Mouse (Mus musculus): ENCODE results near the gene Elfn2. TPM values are rescaled to one million over a fixed set of nuclear protein-coding genes. Genes with fewer than 3 reads are reported as not detected.

Elfn2 gene
- total RNA-seq, 2 experiments from 2014 or later: 202 to 204 TPM

DNA sequence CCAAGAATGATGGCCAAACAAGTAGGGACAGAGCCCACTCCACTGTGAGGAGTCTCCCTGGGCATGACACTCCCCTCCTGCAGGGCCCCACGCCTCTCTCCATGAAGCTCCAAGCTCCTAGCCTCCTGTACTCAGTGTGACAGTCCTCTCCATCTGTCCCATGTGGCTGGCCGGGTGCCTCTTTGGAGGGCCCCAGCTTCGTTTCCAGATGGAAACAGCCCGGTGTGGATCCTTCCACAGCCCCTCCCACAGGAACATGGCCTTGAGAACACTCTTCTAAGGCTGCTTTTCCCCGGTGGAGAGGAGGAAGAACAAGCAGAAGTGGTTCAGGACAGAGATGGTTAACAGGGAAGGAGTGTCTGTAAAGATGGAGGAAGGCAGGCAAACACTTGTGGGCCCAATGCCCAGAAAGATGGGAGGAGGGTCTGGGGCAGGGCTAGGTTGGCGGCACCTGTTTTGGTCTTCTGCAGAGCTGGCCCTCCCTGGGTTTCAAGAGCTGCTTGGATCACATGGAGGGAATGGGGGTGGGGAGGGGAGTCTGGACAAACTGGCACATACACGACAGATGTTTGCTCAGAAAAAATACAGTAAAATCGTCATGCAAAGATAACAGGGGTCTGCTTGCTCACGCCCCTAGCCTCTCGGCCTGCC is 49.2 kb downstream of the Elfn2 start:
- no peak for TF ChIP-seq CTCF (conservative IDR thresholded peaks at IDR 0.05)
- no peak for DNase-seq (ENCODE audit: low spot score in 2 of 2)
- Histone ChIP-seq H3K4me3 (no peak overlapping the region), H3K27ac (peak overlapping the region; percentile 57; the same call in 1 of the 2 replicates)

DNA sequence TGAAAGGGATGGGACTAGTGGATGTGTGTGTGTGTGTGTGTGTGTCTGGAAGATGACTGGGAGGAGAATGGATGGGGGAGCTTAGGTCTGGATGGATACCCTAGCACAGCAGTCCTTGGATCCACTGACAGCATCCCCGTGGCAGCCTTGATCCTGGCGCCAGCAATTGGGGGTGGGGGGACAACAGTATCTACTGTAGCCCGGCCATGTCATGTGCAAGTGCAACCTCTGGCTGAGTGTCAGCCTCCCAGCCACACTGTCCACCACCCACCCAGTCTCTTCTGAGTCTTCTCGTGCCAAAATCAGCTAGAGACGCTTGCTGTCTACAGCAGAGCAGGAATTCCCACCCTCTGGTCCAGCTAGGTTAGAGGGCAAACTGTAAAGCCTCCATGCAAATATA is 54.3 kb downstream of the Elfn2 start:
- TF ChIP-seq CTCF (conservative IDR thresholded peaks at IDR 0.05): no peak
- H3K4me3 ChIP-seq: no peak overlapping the region
- H3K27ac ChIP-seq: no peak overlapping the region
- DNase-seq (ENCODE audit: low spot score in 2 of 2): no peak

DNA sequence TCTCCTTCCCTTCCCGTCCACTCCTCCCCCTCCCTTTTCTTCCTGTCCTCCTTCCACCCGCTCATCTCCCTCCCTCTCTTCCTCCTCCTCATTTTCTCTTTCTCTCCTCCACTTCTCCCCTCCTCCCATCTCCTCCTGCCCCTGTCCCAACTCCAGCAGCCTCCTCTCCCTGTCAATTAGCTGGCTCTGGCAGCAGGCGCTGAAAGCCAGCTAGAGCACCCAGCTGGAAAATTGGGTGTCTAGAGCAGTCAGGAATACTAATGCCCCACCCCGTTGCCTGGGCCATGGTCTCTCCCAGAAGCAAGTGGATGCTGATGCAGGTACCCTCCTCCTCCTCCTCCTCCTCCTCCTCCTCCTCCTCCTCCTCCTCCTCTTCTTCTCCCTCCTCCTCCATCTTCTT is 67.4 kb downstream of the Elfn2 start:
- no peak for DNase-seq (ENCODE audit: low spot score in 2 of 2)
- no peak for TF ChIP-seq CTCF (conservative IDR thresholded peaks at IDR 0.05)
- Histone ChIP-seq H3K4me3 (no peak overlapping the region), H3K27ac (no peak overlapping the region)

DNA sequence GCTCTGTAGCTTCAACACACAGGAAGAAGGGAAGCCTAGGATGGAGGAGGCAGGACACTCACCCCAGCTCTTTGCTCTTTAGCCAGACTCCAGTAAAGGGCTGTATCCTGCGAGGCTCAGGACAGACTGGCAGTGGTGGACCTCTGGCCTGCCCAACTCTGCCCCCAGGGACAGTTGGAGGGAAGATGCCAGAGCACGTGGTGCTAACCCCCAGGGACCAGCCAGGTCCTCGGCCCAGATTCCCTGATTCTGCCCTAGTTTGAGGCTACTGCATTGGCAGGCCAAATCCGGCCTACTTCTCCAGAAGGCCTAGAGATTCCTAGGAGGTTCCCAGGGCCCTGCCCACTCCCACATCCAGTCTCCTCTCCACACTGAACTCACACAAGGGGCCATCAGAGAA is 70.8 kb downstream of the Elfn2 start:
- no peak for DNase-seq (ENCODE audit: low spot score in 2 of 2)
- H3K27ac ChIP-seq: no peak overlapping the region
- TF ChIP-seq CTCF (conservative IDR thresholded peaks at IDR 0.05): no peak
- no peak overlapping the region for H3K4me3 ChIP-seq

DNA sequence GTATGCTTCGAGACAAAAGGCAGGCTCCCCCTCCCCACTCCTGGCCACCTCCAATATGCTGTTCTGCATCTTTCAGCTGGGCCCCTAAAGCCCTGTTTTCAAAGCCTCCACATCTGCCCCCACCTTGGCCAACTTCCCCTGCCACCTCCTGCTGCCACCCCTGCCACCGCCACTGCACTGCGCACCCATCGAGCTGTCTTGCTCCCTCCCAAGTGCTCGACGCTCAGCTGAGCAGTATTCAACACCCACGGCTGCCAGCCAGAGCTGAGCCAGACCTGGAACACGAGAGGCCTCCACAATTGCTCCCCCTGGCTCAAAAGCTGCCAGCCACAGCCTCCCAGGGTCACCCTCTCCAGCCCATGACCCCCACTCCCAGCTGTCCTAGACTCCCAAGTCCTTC is 74.0 kb downstream of the Elfn2 start:
- TF ChIP-seq CTCF (conservative IDR thresholded peaks at IDR 0.05): no peak
- no peak overlapping the region for H3K4me3 ChIP-seq
- no peak overlapping the region for H3K27ac ChIP-seq
- DNase-seq (ENCODE audit: low spot score in 2 of 2): no peak

DNA sequence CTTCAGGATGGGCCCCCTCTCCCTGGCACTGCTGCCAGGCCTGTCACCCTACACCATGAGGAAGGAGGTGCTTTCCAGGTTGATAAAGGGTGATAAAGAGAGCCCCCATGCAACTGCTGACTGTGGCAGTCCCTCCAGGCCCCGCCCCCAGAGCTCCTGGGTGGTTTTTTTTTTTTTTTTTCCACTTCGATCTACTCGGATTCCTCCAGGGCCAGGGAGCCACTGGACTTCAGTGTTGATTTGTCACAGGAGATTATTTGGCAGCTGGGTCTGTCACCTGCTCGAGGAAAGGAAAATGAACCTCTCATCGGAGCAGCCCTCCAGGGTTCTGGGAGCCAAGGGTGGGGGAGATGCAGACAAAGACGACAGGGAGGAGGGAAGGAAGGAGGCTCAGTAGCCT is 74.9 kb downstream of the Elfn2 start:
- H3K27ac ChIP-seq: no peak overlapping the region
- H3K4me3 ChIP-seq: no peak overlapping the region
- no peak for TF ChIP-seq CTCF (conservative IDR thresholded peaks at IDR 0.05)
- no peak for DNase-seq (ENCODE audit: low spot score in 2 of 2)

DNA sequence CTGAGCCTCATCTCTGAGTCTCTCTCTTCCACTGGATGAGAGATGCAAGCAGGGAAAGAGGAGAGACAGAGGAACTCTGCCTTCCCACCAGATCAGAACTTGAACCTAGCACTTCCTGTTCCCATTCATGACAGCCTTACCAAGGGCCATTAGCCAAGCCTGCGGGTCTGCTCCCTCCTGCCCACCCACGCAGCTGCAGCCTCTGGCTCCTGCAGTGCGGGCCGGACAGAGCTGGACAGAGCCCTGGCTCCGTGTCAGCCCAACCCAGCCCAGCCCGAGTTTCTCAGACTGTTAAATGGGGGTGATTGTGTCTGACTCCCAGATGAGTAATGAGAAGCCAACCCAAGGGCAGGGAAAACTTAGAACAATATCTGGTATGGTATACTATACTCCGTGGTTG is 83.3 kb downstream of the Elfn2 start:
- Histone ChIP-seq H3K4me3 (no peak overlapping the region), H3K27ac (peak overlapping the region; percentile 70)
- DNase-seq (ENCODE audit: low spot score in 2 of 2): peak in 1 of 2 experiments; percentile 36
- no peak for TF ChIP-seq CTCF (conservative IDR thresholded peaks at IDR 0.05)

DNA sequence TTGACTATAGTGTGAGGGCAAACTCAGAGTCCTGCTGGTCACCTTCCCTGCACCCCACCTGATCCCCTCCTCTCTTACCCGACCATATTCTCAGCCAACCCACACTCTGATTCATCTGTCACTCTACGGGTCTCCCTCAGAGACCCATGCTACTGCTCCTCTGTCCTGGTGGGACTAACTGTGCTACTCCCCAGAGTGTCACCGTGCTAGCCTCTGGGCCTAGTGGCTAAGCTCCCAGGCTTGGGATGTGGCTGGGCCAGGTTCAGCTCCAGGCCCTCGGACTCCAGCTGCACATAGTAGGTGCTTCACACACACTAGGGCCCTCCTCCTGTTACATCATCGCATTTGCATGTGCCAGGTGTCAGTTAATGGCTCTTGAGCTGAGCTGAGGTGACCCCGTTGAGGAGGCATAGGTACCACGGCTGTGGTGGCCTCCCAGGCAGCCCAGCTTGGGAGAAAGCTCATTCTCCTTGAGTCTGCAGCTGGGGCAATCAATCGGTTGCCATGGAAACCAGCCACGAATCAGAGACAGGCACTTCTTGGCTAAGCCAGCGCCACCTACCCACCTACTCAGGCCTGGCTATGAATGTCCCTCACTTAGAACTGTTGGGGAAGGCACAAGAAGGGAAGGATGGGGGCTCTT is 84.4 kb downstream of the Elfn2 start:
- Histone ChIP-seq H3K4me3 (no peak overlapping the region), H3K27ac (peak overlapping the region; percentile 70; the same call in 1 of the 2 replicates)
- peak; percentile 55 to 80 for DNase-seq (ENCODE audit: low spot score in 2 of 2)
- TF ChIP-seq CTCF (conservative IDR thresholded peaks at IDR 0.05): no peak

DNA sequence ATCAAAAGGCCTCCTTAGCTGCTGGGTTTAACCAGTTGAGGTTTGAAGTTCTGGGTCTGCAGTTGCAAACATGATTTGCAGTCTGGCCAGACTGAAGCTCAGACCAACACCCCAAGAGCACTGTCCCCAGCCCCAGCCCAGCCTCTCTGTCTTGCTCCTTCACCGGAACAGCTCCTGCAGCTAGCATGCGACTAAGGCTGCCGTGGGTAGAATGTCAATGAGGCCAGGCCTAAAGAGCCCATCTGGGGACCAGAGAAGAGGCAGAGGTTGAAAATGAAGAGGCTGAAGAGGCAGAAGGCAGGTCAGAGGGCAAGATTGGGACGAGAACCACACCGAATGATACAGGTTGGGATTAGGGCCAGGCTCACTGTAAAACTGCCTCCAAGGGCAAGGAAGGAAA is 85.2 kb downstream of the Elfn2 start:
- no peak overlapping the region for H3K4me3 ChIP-seq
- no peak overlapping the region for H3K27ac ChIP-seq
- no peak for DNase-seq (ENCODE audit: low spot score in 2 of 2)
- no peak for TF ChIP-seq CTCF (conservative IDR thresholded peaks at IDR 0.05)

DNA sequence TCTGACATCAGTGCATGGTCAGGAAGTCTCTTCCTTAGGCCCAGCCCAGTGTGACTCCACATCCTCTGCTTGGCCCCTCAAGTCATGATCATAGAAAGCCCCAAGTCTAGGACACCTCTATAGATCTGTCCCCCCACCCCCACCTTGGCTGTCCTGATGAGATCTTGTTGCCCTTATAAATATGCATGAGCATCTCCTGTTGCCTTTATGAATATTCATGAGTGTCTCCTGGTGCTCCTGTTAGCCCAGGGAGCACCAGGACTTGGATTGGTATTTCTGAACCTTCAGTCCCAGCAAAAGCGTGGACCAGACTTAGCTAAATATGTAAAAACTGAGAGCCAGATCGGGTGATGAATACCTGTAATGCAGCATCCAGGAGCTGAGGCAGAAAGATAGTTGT is 86.2 kb downstream of the Elfn2 start:
- TF ChIP-seq CTCF (conservative IDR thresholded peaks at IDR 0.05): no peak
- Histone ChIP-seq H3K27ac (no peak overlapping the region), H3K4me3 (no peak overlapping the region)
- DNase-seq (ENCODE audit: low spot score in 2 of 2): no peak

DNA sequence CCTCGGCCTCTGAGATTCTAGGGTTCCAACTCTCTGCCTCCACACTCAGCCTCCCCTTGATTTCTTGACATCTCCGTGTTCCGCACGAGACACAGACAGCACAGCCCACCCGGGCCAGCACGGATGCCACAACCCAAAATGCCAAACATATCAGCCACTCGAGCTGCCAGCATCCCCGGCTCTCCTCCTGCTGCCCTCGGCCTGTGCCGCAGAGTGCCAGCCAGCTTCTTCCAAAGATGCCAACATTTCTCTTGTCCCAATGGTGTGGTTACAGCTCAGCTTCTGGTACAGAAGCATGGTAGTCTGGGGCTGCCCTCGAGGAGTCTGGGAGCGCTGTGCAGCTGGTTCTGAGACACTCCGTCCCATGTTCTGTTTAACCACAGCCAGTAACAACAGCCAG is 92.3 kb downstream of the Elfn2 start:
- Histone ChIP-seq H3K27ac (no peak overlapping the region), H3K4me3 (no peak overlapping the region)
- no peak for DNase-seq (ENCODE audit: low spot score in 2 of 2)
- TF ChIP-seq CTCF (conservative IDR thresholded peaks at IDR 0.05): no peak

DNA sequence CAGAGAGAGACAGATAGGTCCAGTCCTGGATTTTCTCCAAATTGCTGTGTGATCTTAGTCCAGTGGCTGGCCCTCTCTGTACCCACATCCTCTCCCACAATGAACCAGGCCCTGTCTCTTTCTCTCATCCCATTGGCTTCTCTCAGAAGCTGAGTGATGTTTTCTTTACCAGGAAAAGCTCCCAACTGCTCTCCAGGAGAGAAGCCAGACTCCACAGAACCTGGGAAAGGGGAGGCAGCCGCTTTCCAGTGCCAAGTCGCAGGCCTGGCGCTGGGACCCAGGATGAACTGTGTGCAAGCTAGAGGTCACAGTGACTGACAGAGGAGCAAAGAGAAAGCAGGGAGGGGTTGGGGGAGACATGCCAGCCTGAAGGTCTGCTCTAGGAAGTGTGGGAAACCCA is 93.6 kb downstream of the Elfn2 start:
- H3K27ac ChIP-seq: peak overlapping the region; percentile 46
- no peak overlapping the region for H3K4me3 ChIP-seq
- DNase-seq (ENCODE audit: low spot score in 2 of 2): no peak
- no peak for TF ChIP-seq CTCF (conservative IDR thresholded peaks at IDR 0.05)

DNA sequence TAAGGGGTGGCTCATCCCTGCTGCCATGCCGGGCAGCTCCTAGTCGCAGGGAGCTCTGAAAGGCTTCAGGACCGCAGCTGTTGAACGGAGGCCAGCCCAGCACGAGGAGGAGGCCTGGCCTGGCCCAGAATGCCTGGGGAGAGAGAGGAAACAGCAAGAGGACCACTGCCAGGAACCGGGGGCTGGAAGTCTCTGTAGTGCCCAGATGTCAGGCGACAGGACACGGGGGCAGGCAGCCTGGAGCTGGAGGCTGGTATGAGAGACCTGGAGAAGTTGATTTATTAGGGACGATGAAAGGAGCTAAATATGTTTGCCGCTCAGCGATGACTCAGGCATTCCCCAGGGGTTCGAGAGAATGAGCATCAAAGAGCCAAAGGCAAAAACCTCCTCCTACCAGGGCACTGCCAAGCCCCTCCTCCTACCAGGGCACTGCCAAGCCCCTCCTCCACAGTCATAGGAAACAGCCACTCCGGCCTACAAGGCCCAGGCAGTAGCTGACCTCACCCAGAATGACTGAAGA is 94.1 kb downstream of the Elfn2 start:
- peak; percentile 53 to 56 for DNase-seq (ENCODE audit: low spot score in 2 of 2)
- peak overlapping the region; percentile 46 for H3K27ac ChIP-seq
- peak overlapping the region; percentile 16; the same call in 1 of the 2 replicates for H3K4me3 ChIP-seq
- no peak for TF ChIP-seq CTCF (conservative IDR thresholded peaks at IDR 0.05)

DNA sequence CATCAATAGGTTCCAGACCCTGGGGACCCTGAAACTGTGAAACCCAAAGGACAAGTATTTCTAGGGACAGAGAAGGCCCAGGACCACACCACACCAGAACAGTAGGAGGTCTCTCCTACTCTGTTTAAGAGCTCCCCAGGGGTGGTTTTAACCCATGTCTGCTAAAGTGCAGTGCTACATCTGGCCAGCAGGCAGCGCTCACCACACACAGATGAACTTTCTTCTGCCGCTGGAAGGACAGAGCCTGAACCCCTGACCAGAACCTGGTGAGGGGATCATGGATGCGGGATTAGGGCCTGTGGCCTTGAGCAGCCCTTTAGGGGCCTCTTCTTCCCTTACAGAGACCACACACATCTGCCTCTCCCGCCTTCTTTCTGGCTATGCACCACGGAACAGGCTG is 95.1 kb downstream of the Elfn2 start:
- TF ChIP-seq CTCF (conservative IDR thresholded peaks at IDR 0.05): peak; percentile 99; the same call in 1 of the 2 replicates
- peak; percentile 59 to 83 for DNase-seq (ENCODE audit: low spot score in 2 of 2)
- no peak overlapping the region for H3K4me3 ChIP-seq
- peak overlapping the region; percentile 46; the same call in 1 of the 2 replicates for H3K27ac ChIP-seq

Other genes with a start within 250 kb of the Elfn2 start
- gene Il2rb, start 223.5 kb downstream of the Elfn2 start, total RNA-seq (2021): under 1 TPM in 1 of 2 experiments, not detected in 1; 0.20 TPM
- 1 to 10 TPM; 4.5 to 5.2 TPM for gene C1qtnf6, start 187.4 kb downstream of the Elfn2 start, total RNA-seq (2021)
- gene Sstr3, start 174.1 kb downstream of the Elfn2 start, total RNA-seq (2021): 10 to 100 TPM; 25.2 to 25.8 TPM
- gene Rac2, start 146.0 kb downstream of the Elfn2 start, total RNA-seq (2021): 1 to 10 TPM; 2.2 to 3.7 TPM
- gene Cyth4, start 121.7 kb downstream of the Elfn2 start, total RNA-seq (2021): 10 to 100 TPM; 24.7 to 25.2 TPM
- 1 to 10 TPM; 4.4 to 4.7 TPM for gene Mfng, start 54.7 kb upstream of the Elfn2 start, total RNA-seq (2021)
- gene Card10, start 84.3 kb upstream of the Elfn2 start, total RNA-seq (2021): 1 to 10 TPM; 5.4 to 5.5 TPM
- gene Cdc42ep1, start 123.9 kb upstream of the Elfn2 start, total RNA-seq (2021): 10 to 100 TPM; 12.2 to 13.7 TPM
- not detected for gene Lgals2, start 136.8 kb upstream of the Elfn2 start, total RNA-seq (2021)
- 10 to 100 TPM; 64.0 to 64.7 TPM for gene Gga1, start 158.4 kb upstream of the Elfn2 start, total RNA-seq (2021)
- gene Gm49510, start 180.9 kb upstream of the Elfn2 start, total RNA-seq (2021): under 1 TPM in 1 of 2 experiments, not detected in 1; 0.27 TPM
- 10 to 100 TPM; 27.7 to 41.8 TPM for gene Sh3bp1, start 181.0 kb upstream of the Elfn2 start, total RNA-seq (2021)
- gene Pdxp, start 195.1 kb upstream of the Elfn2 start, total RNA-seq (2021): 100 to 1,000 TPM; 162 to 172 TPM
- 10 to 100 TPM; 18.9 to 20.2 TPM for gene Lgals1, start 208.0 kb upstream of the Elfn2 start, total RNA-seq (2021)
- gene Nol12, start 216.2 kb upstream of the Elfn2 start, total RNA-seq (2021): 10 to 100 TPM; 41.4 to 41.8 TPM
- gene Triobp, start 229.0 kb upstream of the Elfn2 start, total RNA-seq (2021): 10 to 100 TPM; 10.0 to 13.4 TPM